Mouse (Mus musculus) CH12.LX (cell line): ENCODE measurements around the gene Fbrsl1. TPM values are rescaled to one million over a fixed set of nuclear protein-coding genes. Genes with fewer than 3 reads are reported as not detected.

Source experiments
- DNase-seq: peaks from one replicate; pipeline ENCODE4 v3.0.0-alpha.2; 2013; ENCODE audit errors: extremely low read depth
- H3K27ac ChIP-seq: 2 replicates; pipeline ENCODE4 v1.5.1; 2012; ENCODE audit warnings: low read depth, mild to moderate bottlenecking, control low read depth, moderate library complexity; ENCODE audit not compliant: insufficient read depth
- H3K27me3 ChIP-seq: replicated peaks from 2 replicates; pipeline ENCODE3; 2012; ENCODE audit warnings: inconsistent platforms
- H3K36me3 ChIP-seq, 2 experiments: replicated peaks in 1 of 2; 2 replicates each; pipeline versions ENCODE3 to v1.6.1; 2012; ENCODE audit warnings: inconsistent platforms in 1 of 2, low read length in 1 of 2, mild to moderate bottlenecking in 1 of 2, mixed read lengths in 1 of 2, moderate library complexity in 1 of 2; ENCODE audit not compliant: control insufficient read depth in 1 of 2, insufficient read depth in 1 of 2
- H3K4me1 ChIP-seq, 2 experiments: 2 replicates each; pipeline ENCODE4 v1.6.1; 2012; ENCODE audit warnings: inconsistent platforms in 1 of 2, moderate library complexity in 1 of 2; ENCODE audit not compliant: insufficient read depth in 2 of 2, control insufficient read depth in 1 of 2
- H3K4me2 ChIP-seq: 2 replicates; pipeline ENCODE4 v1.6.1; 2012; ENCODE audit warnings: low read depth, mild to moderate bottlenecking, control low read depth; ENCODE audit not compliant: poor library complexity, insufficient read depth, severe bottlenecking
- H3K4me3 ChIP-seq, 3 experiments: fragments of 150-350 bp in 1 of 3; sonication (generic) in 1 of 3; replicated peaks in 1 of 3; 2 replicates each; pipeline versions ENCODE3 to v1.5.1; 2011 to 2012; ENCODE audit warnings: low read depth in 2 of 3, low read length in 2 of 3, mild to moderate bottlenecking in 2 of 3, moderate library complexity in 2 of 3, control low read depth in 1 of 3, improper control_type of control experiment in 1 of 3, inconsistent platforms in 1 of 3, mixed read lengths in 1 of 3; ENCODE audit not compliant: poor library complexity in 1 of 3
- H3K79me2 ChIP-seq: replicated peaks from 2 replicates; pipeline ENCODE4 v1.6.1; 2012; ENCODE audit warnings: mild to moderate bottlenecking, moderate library complexity; ENCODE audit not compliant: control insufficient read depth, poor library complexity, insufficient read depth, severe bottlenecking; ENCODE audit errors: extremely low read depth
- H3K9ac ChIP-seq: 2 replicates; pipeline ENCODE4 v1.6.1; 2012; ENCODE audit warnings: low read depth, mild to moderate bottlenecking, control low read depth, moderate library complexity; ENCODE audit not compliant: insufficient read depth
- H3K9me3 ChIP-seq: replicated peaks from 2 replicates; pipeline ENCODE3; 2012; ENCODE audit warnings: low read length, inconsistent platforms, mixed read lengths
- CHD1 ChIP-seq: IDR thresholded peaks from 2 replicates; pipeline ENCODE4 v1.6.1; 2012; ENCODE audit warnings: low read depth, low read length, improper control_type of control experiment, inconsistent platforms
- CHD2 ChIP-seq: IDR thresholded peaks from 2 replicates; pipeline ENCODE4 v1.6.1; 2011; ENCODE audit warnings: low read length, improper control_type of control experiment
- CTCF ChIP-seq, 2 experiments: IDR thresholded peaks in 1 of 2; conservative IDR thresholded peaks in 1 of 2; 2 replicates each; pipeline ENCODE4 v1.5.1; 2011 to 2012; ENCODE audit warnings: low read depth in 2 of 2, low read length in 2 of 2, improper control_type of control experiment in 1 of 2, inconsistent platforms in 1 of 2, mild to moderate bottlenecking in 1 of 2, moderate library complexity in 1 of 2
- EP300 ChIP-seq: IDR thresholded peaks from 2 replicates; pipeline ENCODE4 v1.6.1; 2011; ENCODE audit warnings: low read length, improper control_type of control experiment
- GABPA ChIP-seq: IDR thresholded peaks from 2 replicates; pipeline ENCODE4 v1.6.1; 2012; ENCODE audit warnings: low read depth, low read length, improper control_type of control experiment, inconsistent platforms; ENCODE audit not compliant: insufficient replicate concordance
- JUN ChIP-seq: IDR thresholded peaks from 2 replicates; pipeline ENCODE4 v1.6.1; 2011; ENCODE audit warnings: low read depth, mild to moderate bottlenecking, low read length, improper control_type of control experiment, moderate library complexity; ENCODE audit not compliant: insufficient read depth
- JUND ChIP-seq: conservative IDR thresholded peaks from 2 replicates; pipeline ENCODE4 v1.6.1; 2011; ENCODE audit warnings: low read depth, low read length, improper control_type of control experiment
- KAT2A ChIP-seq: IDR thresholded peaks from 2 replicates; pipeline ENCODE4 v1.6.1; 2012; ENCODE audit warnings: low read length, improper control_type of control experiment, inconsistent platforms; ENCODE audit not compliant: insufficient replicate concordance
- MAFK ChIP-seq: IDR thresholded peaks from 2 replicates; pipeline ENCODE4 v1.6.1; 2011; ENCODE audit warnings: low read length, improper control_type of control experiment; ENCODE audit not compliant: insufficient replicate concordance
- MAX ChIP-seq: IDR thresholded peaks from 2 replicates; pipeline ENCODE4 v1.6.1; 2011; ENCODE audit warnings: low read length, improper control_type of control experiment
- MAZ ChIP-seq: IDR thresholded peaks from 2 replicates; pipeline ENCODE4 v1.6.1; 2012; ENCODE audit warnings: low read depth, mild to moderate bottlenecking, inconsistent platforms, low read length, improper control_type of control experiment, moderate library complexity
- NRF1 ChIP-seq: IDR thresholded peaks from 2 replicates; pipeline ENCODE4 v1.6.1; 2014; ENCODE audit warnings: low read depth, mild to moderate bottlenecking, inconsistent platforms, low read length, improper control_type of control experiment, moderate library complexity
- POLR2A ChIP-seq: IDR thresholded peaks from 2 replicates; pipeline ENCODE4 v1.6.1; 2011; ENCODE audit warnings: low read depth, mild to moderate bottlenecking, improper control_type of control experiment, low read length
- POLR2AphosphoS2 ChIP-seq: IDR thresholded peaks from 2 replicates; pipeline ENCODE4 v1.6.1; 2011; ENCODE audit warnings: low read depth, low read length, improper control_type of control experiment
- RAD21 ChIP-seq: IDR thresholded peaks from 2 replicates; pipeline ENCODE4 v1.6.1; 2011; ENCODE audit warnings: low read depth, mild to moderate bottlenecking, low read length, improper control_type of control experiment, moderate library complexity
- RCOR1 ChIP-seq: conservative IDR thresholded peaks from 2 replicates; pipeline ENCODE4 v1.6.1; 2012; ENCODE audit warnings: low read depth, mild to moderate bottlenecking, inconsistent platforms, low read length, improper control_type of control experiment
- SMC3 ChIP-seq: IDR thresholded peaks from 2 replicates; pipeline ENCODE4 v1.6.1; 2011; ENCODE audit warnings: low read depth, low read length, improper control_type of control experiment
- TBP ChIP-seq: conservative IDR thresholded peaks from 2 replicates; pipeline ENCODE4 v1.6.1; 2011; ENCODE audit warnings: low read depth, low read length, improper control_type of control experiment
- UBTF ChIP-seq: IDR thresholded peaks from 2 replicates; pipeline ENCODE4 v1.6.1; 2012; ENCODE audit warnings: low read depth, mild to moderate bottlenecking, inconsistent platforms, low read length, improper control_type of control experiment, moderate library complexity
- USF1 ChIP-seq: IDR thresholded peaks from 2 replicates; pipeline ENCODE4 v1.6.1; 2014; ENCODE audit warnings: low read depth, mild to moderate bottlenecking, inconsistent platforms, low read length, improper control_type of control experiment
- USF2 ChIP-seq: conservative IDR thresholded peaks from 2 replicates; pipeline ENCODE4 v1.6.1; 2011; ENCODE audit warnings: low read depth, low read length, improper control_type of control experiment
- ZC3H11A ChIP-seq: IDR thresholded peaks from 2 replicates; pipeline ENCODE4 v1.6.1; 2012; ENCODE audit warnings: low read depth, mild to moderate bottlenecking, inconsistent platforms, low read length, improper control_type of control experiment
- ZKSCAN1 ChIP-seq: IDR thresholded peaks from 2 replicates; pipeline ENCODE4 v1.6.1; 2012; ENCODE audit warnings: low read depth, inconsistent platforms, low read length, improper control_type of control experiment, borderline replicate concordance
- ZMIZ1 ChIP-seq: IDR thresholded peaks from 2 replicates; pipeline ENCODE4 v1.6.1; 2012; ENCODE audit warnings: low read depth, mild to moderate bottlenecking, inconsistent platforms, low read length, improper control_type of control experiment
- ZNF384 ChIP-seq: IDR thresholded peaks from 2 replicates; pipeline ENCODE4 v1.6.1; 2012; ENCODE audit warnings: low read depth, low read length, improper control_type of control experiment, inconsistent platforms
- dilution Hi-C: fragments of 300-500 bp; cut with MboI; formaldehyde crosslinking; loops from 2 replicates; pipeline ENCODE4 v1.14.3; 2020; ENCODE audit warnings: low sequenced_read_pairs; ENCODE audit not compliant: extremely low pct_unique_long_range_greater_than_20kb, extremely low pct_ligation_motif_present
- in situ Hi-C: fragments of 300-500 bp; cut with MboI; formaldehyde crosslinking; loops from 3 replicates; pipeline ENCODE4 v1.14.3; 2019; ENCODE audit warnings: low sequenced_read_pairs, low pct_ligation_motif_present, low pct_unique_long_range_greater_than_20kb, mixed read lengths
- polyA plus RNA-seq: library from polyadenylated mRNA; unstranded; fragments of >175 nt; gene quantifications from 2 replicates; pipeline ENCODE4 v1.2.1, GENCODE M21; 2012; ENCODE audit warnings: low read depth; ENCODE audit not compliant: insufficient read length
- total RNA-seq, 2 experiments: library from RNA; depleted of rRNA; stranded (reverse); fragments of 300-350 nt in 1 of 2; fragments of >200 nt in 1 of 2; gene quantifications; 2 replicates each; pipeline ENCODE4 v1.2.3; 2012 to 2014

Fbrsl1 gene
- total and polyA plus RNA-seq, 3 experiments, result 3.0 to 32.0 (median 9.8) TPM

DNA sequence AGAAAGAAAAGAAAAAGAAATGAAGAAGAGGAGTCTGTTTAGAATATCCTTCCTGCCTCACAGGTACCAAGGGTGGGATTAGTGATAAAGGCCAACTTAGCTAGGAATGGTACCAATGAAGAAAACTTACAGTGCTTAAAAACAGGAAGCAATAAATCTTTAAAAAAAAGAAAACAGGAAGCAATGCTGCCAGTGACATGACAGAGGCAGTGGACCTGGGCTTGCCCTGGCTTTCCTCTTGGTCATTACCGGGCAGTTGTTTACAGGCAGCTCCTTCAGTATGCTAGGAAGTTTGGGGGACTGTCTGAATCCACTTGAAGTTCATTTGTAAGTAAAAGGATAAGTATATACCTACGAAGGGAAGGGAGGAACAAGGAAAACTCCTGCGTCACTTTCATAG lies 117.8 kb downstream of the Fbrsl1 start:
- TF ChIP-seq ZC3H11A (no peak), SMC3 (no peak), ZNF384 (no peak), ZKSCAN1 (no peak), UBTF (no peak), MAZ (no peak), USF1 (no peak), TBP (no peak), RAD21 (no peak), JUN (no peak), KAT2A (no peak), ZMIZ1 (no peak), CTCF (conservative IDR thresholded peaks at IDR 0.05 in 1 of 2, IDR thresholded peaks at IDR 0.05 in 1 of 2; ENCODE audit: low read depth in 2 of 2, low read length in 2 of 2) (no peak), CHD1 (no peak), POLR2AphosphoS2 (no peak), CHD2 (no peak), MAFK (no peak), USF2 (no peak)
- Histone ChIP-seq H3K4me2 (no peak overlapping the region), H3K36me3 (peaks cover 83 to 90% of the 10 kb centered on the region in 2 experiments), H3K79me2 (no peaks in the 10 kb centered on the region), H3K9me3 (no peaks in the 10 kb centered on the region), H3K4me1 (no peaks in the 10 kb centered on the region), H3K4me3 (no peak overlapping the region), H3K27me3 (no peaks in the 10 kb centered on the region), H3K9ac (no peak overlapping the region), H3K27ac (no peak overlapping the region)
- in situ Hi-C loops (no loop called here), dilution Hi-C loops (no loop called here)
- no peak for DNase-seq

DNA sequence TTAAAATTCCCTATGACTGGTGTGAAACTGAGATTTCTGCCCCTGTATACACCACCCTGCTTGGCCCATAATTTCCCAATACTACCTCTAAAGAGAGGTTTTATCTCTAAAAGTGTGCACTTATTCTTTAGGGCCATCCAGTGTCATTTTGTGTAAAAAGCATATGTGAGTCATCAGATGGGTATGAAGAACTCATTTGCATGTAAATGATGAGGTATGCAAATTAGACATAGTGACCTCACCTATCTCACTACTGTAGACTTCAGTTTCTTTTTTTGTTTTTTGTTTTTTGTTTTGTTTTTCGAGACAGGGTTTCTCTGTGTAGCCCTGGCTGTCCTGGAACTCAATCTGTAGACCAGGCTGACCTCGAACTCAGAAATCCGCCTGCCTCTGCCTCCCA lies 135.2 kb downstream of the Fbrsl1 start:
- Histone ChIP-seq H3K36me3 (peaks cover 50 to 86% of the 10 kb centered on the region in 2 experiments), H3K27ac (no peak overlapping the region), H3K79me2 (0 out of 2 replicates have a peak, but pooled peaks cover 2% of the 10 kb centered on the region), H3K4me1 (peaks cover 0 to 8% of the 10 kb centered on the region in 2 experiments; a peak in 1 of 4 replicates)
- in situ Hi-C loops, result no loop called here
- TF ChIP-seq USF2 (no peak), EP300 (peak; percentile 32; the same call in 1 of the 2 replicates), RCOR1 (no peak), ZC3H11A (no peak), NRF1 (no peak), TBP (no peak), JUN (peak; percentile 48), GABPA (no peak), POLR2A (no peak), MAZ (no peak), UBTF (no peak), MAX (no peak), JUND (no peak), MAFK (peak; percentile 62; the same call in 1 of the 2 replicates)
- TF ChIP-seq, all 38 proteins: peak for 3
- Histone ChIP-seq H3K4me2 (no peak overlapping the region), H3K27me3 (no peaks in the 10 kb centered on the region), H3K4me3 (no peak overlapping the region), H3K9me3 (no peaks in the 10 kb centered on the region), H3K9ac (no peak overlapping the region)
- dilution Hi-C loops, result no loop called here
- DNase-seq, result peak; percentile 42

Other genes with a start within 250 kb of the Fbrsl1 start
- gene Ankle2, start 217.5 kb downstream of the Fbrsl1 start, total RNA-seq (2012; rRNA removed), result 30.8 and 33.2 TPM in 2 replicates
- 35.3 and 40.5 TPM in 2 replicates for gene Ankle2, start 217.5 kb downstream of the Fbrsl1 start, total RNA-seq (2014; rRNA removed)
- 35.7 and 37.1 TPM in 2 replicates for gene Ankle2, start 217.5 kb downstream of the Fbrsl1 start, polyA plus RNA-seq
- gene Pgam5, start 178.6 kb downstream of the Fbrsl1 start, total RNA-seq (2012; rRNA removed), result 62.8 and 70.0 TPM in 2 replicates
- gene Pgam5, start 178.6 kb downstream of the Fbrsl1 start, total RNA-seq (2014; rRNA removed), result 127 and 128 TPM in 2 replicates
- 57.1 and 64.8 TPM in 2 replicates for gene Pgam5, start 178.6 kb downstream of the Fbrsl1 start, polyA plus RNA-seq
- gene Pxmp2, start 162.3 kb downstream of the Fbrsl1 start, total RNA-seq (2012; rRNA removed), result 4.6 and 5.4 TPM in 2 replicates
- gene Pxmp2, start 162.3 kb downstream of the Fbrsl1 start, total RNA-seq (2014; rRNA removed), result 4.5 and 4.7 TPM in 2 replicates
- gene Pxmp2, start 162.3 kb downstream of the Fbrsl1 start, polyA plus RNA-seq, result 3.5 and 3.9 TPM in 2 replicates
- gene Pole, start 162.2 kb downstream of the Fbrsl1 start, total RNA-seq (2012; rRNA removed), result 50.7 and 55.0 TPM in 2 replicates
- 45.6 and 46.0 TPM in 2 replicates for gene Pole, start 162.2 kb downstream of the Fbrsl1 start, total RNA-seq (2014; rRNA removed)
- 56.4 and 60.2 TPM in 2 replicates for gene Pole, start 162.2 kb downstream of the Fbrsl1 start, polyA plus RNA-seq
- not detected in 2 replicates for gene P2rx2, start 105.3 kb downstream of the Fbrsl1 start, total RNA-seq (2012; rRNA removed)
- gene P2rx2, start 105.3 kb downstream of the Fbrsl1 start, total RNA-seq (2014; rRNA removed), result not detected in 2 replicates
- 0.45 and 0.76 TPM in 2 replicates for gene P2rx2, start 105.3 kb downstream of the Fbrsl1 start, polyA plus RNA-seq
- gene Lrcol1, start 103.8 kb downstream of the Fbrsl1 start, total RNA-seq (2012; rRNA removed), result not detected in 2 replicates
- gene Lrcol1, start 103.8 kb downstream of the Fbrsl1 start, total RNA-seq (2014; rRNA removed), result not detected in 2 replicates
- gene Lrcol1, start 103.8 kb downstream of the Fbrsl1 start, polyA plus RNA-seq, result not detected in 2 replicates
- gene Galnt9, start 95.9 kb upstream of the Fbrsl1 start, total RNA-seq (2012; rRNA removed), result not detected in 2 replicates
- not detected in 2 replicates for gene Galnt9, start 95.9 kb upstream of the Fbrsl1 start, total RNA-seq (2014; rRNA removed)
- gene Galnt9, start 95.9 kb upstream of the Fbrsl1 start, polyA plus RNA-seq, result not detected in 2 replicates
- gene Noc4l, start 204.9 kb upstream of the Fbrsl1 start, total RNA-seq (2012; rRNA removed), result 50.7 and 69.3 TPM in 2 replicates
- gene Noc4l, start 204.9 kb upstream of the Fbrsl1 start, total RNA-seq (2014; rRNA removed), result 36.7 and 42.0 TPM in 2 replicates
- gene Noc4l, start 204.9 kb upstream of the Fbrsl1 start, polyA plus RNA-seq, result 104 and 160 TPM in 2 replicates
- gene Ddx51, start 204.9 kb upstream of the Fbrsl1 start, total RNA-seq (2012; rRNA removed), result 12.3 and 16.3 TPM in 2 replicates
- gene Ddx51, start 204.9 kb upstream of the Fbrsl1 start, total RNA-seq (2014; rRNA removed), result 11.8 and 13.7 TPM in 2 replicates
- gene Ddx51, start 204.9 kb upstream of the Fbrsl1 start, polyA plus RNA-seq, result 38.6 and 52.2 TPM in 2 replicates